Mouse (Mus musculus) heart, postnatal 0 days (tissue): ENCODE results near the gene Sh3bp5. TPM values are rescaled to one million over a fixed set of nuclear protein-coding genes. Genes with fewer than 3 reads are reported as not detected.
A peak's percentile ranks its signal among the peaks of the same experiment; 100 is the strongest.
"Not testable (repeated sequence)": the region's sequence is repeated elsewhere in the genome, so short reads cannot be mapped to it uniquely, and the experiment has no call there.

Experiments used
- ATAC-seq: fragments of 200-750 bp; cut with Nextera tagmentation; 2 replicates; pipeline ENCODE4 v1.8.0; 2017; ENCODE audit warnings: low read depth, moderate number of reproducible peaks, moderate library complexity; ENCODE audit not compliant: insufficient read depth
- DNase-seq: peaks from one replicate; pipeline ENCODE4 v3.0.0-alpha.2; 2016; ENCODE audit warnings: low spot score
- H3K27ac ChIP-seq: fragments of 300-500 bp; sonication (generic); 2 replicates; pipeline ENCODE4 v1.5.1; 2014; ENCODE audit warnings: low read depth, mild to moderate bottlenecking
- H3K27me3 ChIP-seq: fragments of 300-500 bp; sonication (generic); 2 replicates; pipeline ENCODE4 v1.6.1; 2014; ENCODE audit warnings: low read length, mixed read lengths; ENCODE audit not compliant: control insufficient read depth, insufficient read depth
- H3K36me3 ChIP-seq: fragments of 300-500 bp; sonication (generic); replicated peaks from 2 replicates; pipeline ENCODE4 v1.6.1; 2014; ENCODE audit warnings: low read length, mixed read lengths; ENCODE audit not compliant: control insufficient read depth, insufficient read depth
- H3K4me1 ChIP-seq: fragments of 300-500 bp; sonication (generic); 2 replicates; pipeline ENCODE4 v1.6.1; 2014; ENCODE audit warnings: antibody characterized with exemption; ENCODE audit not compliant: control insufficient read depth, insufficient read depth
- H3K4me2 ChIP-seq: fragments of 300-500 bp; sonication (generic); 2 replicates; pipeline ENCODE4 v1.6.1; 2014; ENCODE audit warnings: low read depth, mild to moderate bottlenecking, low read length, moderate library complexity
- H3K4me3 ChIP-seq: fragments of 300-500 bp; sonication (generic); 2 replicates; pipeline ENCODE4 v1.5.1; 2014; ENCODE audit warnings: low read depth, low read length
- H3K9ac ChIP-seq: fragments of 300-500 bp; sonication (generic); replicated peaks from 2 replicates; pipeline ENCODE4 v1.6.1; 2014; ENCODE audit warnings: low read depth, low read length, mixed read lengths
- H3K9me3 ChIP-seq: fragments of 300-500 bp; sonication (generic); replicated peaks from 2 replicates; pipeline ENCODE4 v1.6.1; 2016; ENCODE audit warnings: low read length; ENCODE audit not compliant: control insufficient read depth
- CTCF ChIP-seq: IDR thresholded peaks from 2 replicates; pipeline ENCODE4 v1.5.1; 2016; ENCODE audit warnings: antibody characterized with exemption, control low read depth, low read depth
- EP300 ChIP-seq: IDR thresholded peaks from 2 replicates; pipeline ENCODE4 v1.6.1; 2016; ENCODE audit warnings: antibody characterized with exemption, low read depth
- WGBS: fragments of 180-500 bp; shearing (Covaris S2); extraction: QIAGEN DNeasy Blood & Tissue Kit; methylation state at CpG from one replicate; pipeline ENCODE4 v1.1.7; 2014; 5-methylcytosine and 5-hydroxymethylcytosine counted together
- polyA plus RNA-seq: library from polyadenylated mRNA; unstranded; fragments of >200 nt; fragmentation: Nextera tagmentation; extraction: Ambion mirVana; gene quantifications from 2 replicates; pipeline ENCODE4 v1.2.1, GENCODE M21; 2015
- total RNA-seq: library from RNA; depleted of rRNA; stranded (reverse); fragments of >200 nt; gene quantifications from 2 replicates; pipeline ENCODE4 v1.2.3, GENCODE M21; 2014; ENCODE audit warnings: low replicate concordance

The Sh3bp5 gene
- total and polyA plus RNA-seq, 2 experiments from 2014 or later = 10.2 to 43.4 TPM

- DNase-seq = no peak
- no peaks in the 10 kb centered on the region for H3K4me1 ChIP-seq
- no peak for ATAC-seq
- H3K27ac ChIP-seq = no peak overlapping the region
- H3K4me2 ChIP-seq = no peak overlapping the region
- H3K4me3 ChIP-seq = no peak overlapping the region
- H3K27me3 ChIP-seq = no peaks in the 10 kb centered on the region
- no peak overlapping the region for H3K9ac ChIP-seq
- WGBS = 86% methylated on average over 8 of the region's 8 CpGs
- no peak for TF ChIP-seq CTCF
- no peak for TF ChIP-seq EP300
- no peaks in the 10 kb centered on the region for H3K9me3 ChIP-seq
- H3K36me3 ChIP-seq = no peaks in the 10 kb centered on the region
Observed at GRCm38 (mm10) chr14:31454849-31455566, 19.1 kb upstream of the Sh3bp5 start.

GRCm38 (mm10) chr14:31453946-31454345, 18.1 kb upstream of the Sh3bp5 start:
- ATAC-seq, H3K4me3 ChIP-seq, H3K27ac ChIP-seq, H3K36me3 ChIP-seq, H3K4me2 ChIP-seq, H3K27me3 ChIP-seq, H3K9ac ChIP-seq, H3K9me3 ChIP-seq, H3K4me1 ChIP-seq, DNase-seq: not testable (repeated sequence)
- 77% methylated on average over 12 of the region's 12 CpGs for WGBS

GRCm38 (mm10) chr14:31448994-31449393, 13.1 kb upstream of the Sh3bp5 start:
- Histone ChIP-seq H3K4me1 (no peaks in the 10 kb centered on the region), H3K27ac (0 out of 2 replicates have a peak overlapping the region, but pooled peaks have one; percentile 11), H3K4me2 (no peak overlapping the region), H3K4me3 (no peak overlapping the region), H3K27me3 (no peaks in the 10 kb centered on the region), H3K36me3 (no peaks in the 10 kb centered on the region), H3K9ac (no peak overlapping the region), H3K9me3 (no peaks in the 10 kb centered on the region)
- no peak for ATAC-seq
- DNase-seq = no peak
- 68% methylated on average over 5 of the region's 5 CpGs for WGBS
- TF ChIP-seq EP300 = no peak
- TF ChIP-seq CTCF = no peak

- H3K4me3 ChIP-seq = no peak overlapping the region
- TF ChIP-seq EP300 (no peak), CTCF (no peak)
- no peaks in the 10 kb centered on the region for H3K27me3 ChIP-seq
- no peak for ATAC-seq
- H3K9ac ChIP-seq = no peak overlapping the region
- no peaks in the 10 kb centered on the region for H3K4me1 ChIP-seq
- H3K4me2 ChIP-seq = no peak overlapping the region
- no peak overlapping the region for H3K27ac ChIP-seq
- WGBS = 58% methylated on average over 6 of the region's 6 CpGs
- H3K9me3 ChIP-seq = no peaks in the 10 kb centered on the region
- no peaks in the 10 kb centered on the region for H3K36me3 ChIP-seq
- no peak for DNase-seq
Observed at GRCm38 (mm10) chr14:31443616-31444015, 7.7 kb upstream of the Sh3bp5 start.

GRCm38 (mm10) chr14:31440725-31441124, 4.8 kb upstream of the Sh3bp5 start:
- Histone ChIP-seq H3K4me3 (no peak overlapping the region), H3K27ac (no peak overlapping the region), H3K4me1 (no peaks in the 10 kb centered on the region), H3K4me2 (no peak overlapping the region), H3K27me3 (no peaks in the 10 kb centered on the region), H3K36me3 (no peaks in the 10 kb centered on the region), H3K9me3 (no peaks in the 10 kb centered on the region), H3K9ac (no peak overlapping the region)
- DNase-seq (no peak), ATAC-seq (no peak)
- no peak for TF ChIP-seq CTCF
- no peak for TF ChIP-seq EP300
- 77% methylated on average over 6 of the region's 6 CpGs for WGBS

GRCm38 (mm10) chr14:31440230-31440629, 4.4 kb upstream of the Sh3bp5 start:
- no peak overlapping the region for H3K27ac ChIP-seq
- ATAC-seq (no peak), DNase-seq (no peak)
- no peak overlapping the region for H3K4me2 ChIP-seq
- no peaks in the 10 kb centered on the region for H3K36me3 ChIP-seq
- 24% methylated on average over 3 of the region's 3 CpGs for WGBS
- H3K9ac ChIP-seq = no peak overlapping the region
- no peak for TF ChIP-seq EP300
- TF ChIP-seq CTCF = peak; percentile 20; the same call in 1 of the 2 replicates
- H3K4me1 ChIP-seq = 0 out of 2 replicates have a peak, but pooled peaks cover under 1% of the 10 kb centered on the region
- no peaks in the 10 kb centered on the region for H3K27me3 ChIP-seq
- no peak overlapping the region for H3K4me3 ChIP-seq
- H3K9me3 ChIP-seq = no peaks in the 10 kb centered on the region
